Mouse (Mus musculus) lung, postnatal 4 days (tissue): ENCODE measurements around the gene Rpl23a.
"Not testable (repeated sequence)": the region's sequence is repeated elsewhere in the genome, so short reads cannot be mapped to it uniquely, and the experiment has no call there.

Experiments used
- DNase-seq, 2 experiments: peaks; one replicate each; pipeline ENCODE4 v3.0.0; 2021

The Rpl23a gene

DNA sequence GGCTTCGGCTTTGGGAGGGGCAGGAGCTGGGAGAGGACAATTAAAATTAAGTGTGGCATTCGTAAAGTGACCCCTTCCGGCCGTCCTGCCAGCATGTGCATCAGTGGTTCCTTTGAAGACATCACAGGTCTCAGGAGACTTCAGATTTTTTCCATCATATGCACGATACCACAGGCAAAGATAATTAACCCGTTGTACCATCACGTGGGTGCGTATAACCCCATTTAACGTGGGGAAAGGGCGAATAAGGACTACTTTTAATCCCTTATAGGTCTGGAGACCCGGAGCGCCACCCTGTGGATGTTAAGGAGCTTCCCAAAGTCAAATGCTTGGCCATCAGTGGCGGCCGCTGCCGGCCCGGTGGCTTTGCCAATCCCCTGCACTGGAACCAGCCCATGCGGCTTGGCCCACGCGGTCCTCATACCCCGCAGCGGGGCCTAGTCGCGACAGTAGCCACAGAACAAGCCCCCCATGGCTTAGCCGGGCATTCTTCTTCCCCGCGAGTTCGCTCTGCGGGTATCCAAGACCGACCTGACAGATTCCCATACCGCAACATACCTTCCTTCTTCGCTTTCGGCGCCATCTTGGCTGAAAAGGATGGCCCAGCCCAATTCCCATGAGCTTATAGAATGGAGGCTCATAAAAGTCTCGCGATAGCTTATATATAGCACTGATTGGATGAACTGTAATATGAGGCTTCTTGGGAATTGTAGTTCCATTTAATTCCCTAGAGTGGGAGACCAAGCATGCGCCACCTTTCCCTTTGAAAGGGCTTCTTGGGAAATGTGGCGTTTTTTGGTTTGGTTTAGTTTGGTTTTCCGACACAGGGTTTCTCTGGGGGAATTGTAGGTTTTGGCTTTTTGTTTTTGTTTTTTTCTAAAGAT lies at the start of gene Rpl23a:
Gene Rpl23a (minus strand): TSS at position 624 of the 884 bp plus-strand sequence.
- peak; percentile 85 to 86 for DNase-seq

DNA sequence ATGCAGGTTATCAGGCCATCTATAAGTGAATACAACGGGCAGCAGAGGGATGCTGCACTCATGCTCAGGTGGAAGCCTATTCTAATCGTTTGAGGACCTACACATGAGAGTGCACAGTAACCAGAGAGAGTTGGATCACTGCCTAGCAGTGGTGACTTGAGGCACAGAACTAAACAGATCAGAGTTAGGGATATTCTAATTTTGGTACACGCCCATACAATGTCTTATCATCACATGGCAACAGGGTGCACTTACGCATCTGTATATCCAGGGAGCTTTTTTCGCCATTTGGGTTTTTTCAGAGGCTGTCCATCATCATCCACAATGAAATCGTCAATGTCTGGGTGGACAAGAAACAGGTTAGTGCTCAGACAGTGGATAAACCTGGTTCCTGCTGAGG lies 48.1 kb upstream of the Rpl23a start:
- no peak for DNase-seq

DNA sequence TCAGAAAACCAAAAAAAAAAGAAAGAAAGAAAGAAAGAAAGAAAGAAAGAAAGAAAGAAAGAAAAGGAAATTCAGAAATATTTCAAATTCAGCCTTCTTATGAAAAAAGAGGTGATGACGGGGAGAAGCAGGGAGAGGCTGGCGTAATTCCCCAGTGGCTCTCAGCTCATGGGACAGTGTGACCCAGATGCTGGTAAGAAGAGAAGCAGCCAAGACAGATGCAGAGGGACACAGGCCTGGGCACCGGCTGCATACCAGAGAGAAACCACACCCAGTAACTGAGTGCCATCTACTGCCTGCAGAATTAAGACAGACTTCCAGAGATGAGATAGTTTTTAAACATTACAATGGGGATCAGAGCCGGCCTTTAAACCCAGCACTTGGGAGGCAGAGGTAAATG lies 40.2 kb upstream of the Rpl23a start:
- no peak for DNase-seq

DNA sequence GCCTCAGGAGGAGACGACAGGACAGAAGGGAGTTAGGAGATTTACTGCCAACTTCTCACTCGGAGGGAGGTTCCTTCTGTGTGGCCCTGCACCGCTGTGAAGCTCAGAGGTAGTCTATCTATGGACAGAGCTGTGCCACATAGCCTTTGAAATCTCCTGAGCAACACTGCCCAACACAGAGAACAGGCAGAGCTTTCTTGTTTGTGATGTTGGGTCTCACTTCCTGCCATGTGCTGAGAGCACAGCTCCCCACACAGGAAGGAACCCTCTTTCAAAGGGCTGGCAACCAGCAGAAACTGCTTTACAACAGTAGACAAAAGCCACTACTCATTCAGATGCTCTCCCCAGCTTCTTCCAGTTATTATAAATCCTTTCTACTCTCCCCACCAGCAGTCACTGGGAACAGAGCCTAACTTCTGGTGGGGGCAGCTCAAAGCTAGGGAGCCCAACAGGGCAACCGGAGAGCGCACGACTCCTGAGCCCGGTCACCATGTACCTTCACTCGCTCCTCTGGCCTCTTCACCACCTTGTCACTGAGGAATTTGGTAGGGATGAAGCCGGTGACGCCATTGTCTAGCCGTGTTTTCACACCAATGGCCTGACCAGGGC lies 32.4 kb upstream of the Rpl23a start:
- no peak for DNase-seq

DNA sequence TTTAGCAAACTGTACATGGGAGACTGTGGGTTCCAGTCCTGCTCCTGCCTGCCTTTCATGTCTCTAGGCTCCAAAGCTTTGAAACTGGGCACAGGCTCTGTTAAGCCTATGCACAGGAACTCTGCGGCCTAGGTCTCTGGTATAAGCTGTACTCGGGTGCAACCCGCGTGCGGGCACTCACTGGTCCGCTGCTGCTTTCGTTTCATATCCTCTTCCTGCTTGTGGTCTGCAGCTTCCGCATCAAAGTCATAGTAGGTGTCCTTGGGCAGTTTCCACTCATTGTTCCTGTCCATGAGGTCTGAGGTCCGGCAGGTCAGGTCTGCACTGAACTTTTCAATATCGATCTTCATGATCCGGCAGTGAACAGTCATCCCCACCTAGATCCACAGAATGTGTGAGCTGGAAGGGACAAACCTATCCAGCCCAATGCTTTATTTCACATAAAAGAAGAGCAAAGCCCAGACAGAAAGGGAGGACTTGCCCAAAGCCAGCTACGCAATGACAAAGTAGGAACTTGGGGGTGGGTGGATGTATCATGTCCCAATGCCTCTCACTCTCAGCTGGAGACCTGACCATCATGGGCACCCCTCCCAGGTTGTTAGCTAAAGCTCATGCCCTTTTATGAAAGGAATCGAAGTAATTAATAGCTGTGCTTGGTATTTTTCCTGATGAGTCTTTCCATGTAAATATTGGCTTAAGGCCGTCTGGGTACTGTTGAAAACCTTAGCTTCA lies 29.9 kb upstream of the Rpl23a start:
- DNase-seq: peak; percentile 37 to 40

DNA sequence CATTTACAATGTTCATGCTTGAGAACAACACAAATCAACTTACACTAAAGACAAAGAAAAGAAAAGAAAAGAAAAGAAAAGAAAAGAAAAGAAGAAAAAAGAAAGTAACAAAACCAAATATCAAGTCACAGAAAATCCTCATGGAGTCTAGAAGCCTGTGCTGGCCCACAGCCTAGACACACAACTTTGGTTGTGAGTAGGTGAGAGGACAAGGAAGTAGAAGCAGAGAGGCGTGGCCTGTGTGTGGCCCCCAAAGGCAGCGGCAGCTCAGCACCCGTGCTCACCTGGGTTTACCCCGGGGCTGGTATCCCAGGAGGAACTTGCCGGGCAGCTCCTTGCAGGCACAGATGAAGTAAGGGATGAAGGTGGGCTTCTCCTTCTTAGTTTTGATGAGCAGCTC lies 28.1 kb upstream of the Rpl23a start:
- DNase-seq: no peak

DNA sequence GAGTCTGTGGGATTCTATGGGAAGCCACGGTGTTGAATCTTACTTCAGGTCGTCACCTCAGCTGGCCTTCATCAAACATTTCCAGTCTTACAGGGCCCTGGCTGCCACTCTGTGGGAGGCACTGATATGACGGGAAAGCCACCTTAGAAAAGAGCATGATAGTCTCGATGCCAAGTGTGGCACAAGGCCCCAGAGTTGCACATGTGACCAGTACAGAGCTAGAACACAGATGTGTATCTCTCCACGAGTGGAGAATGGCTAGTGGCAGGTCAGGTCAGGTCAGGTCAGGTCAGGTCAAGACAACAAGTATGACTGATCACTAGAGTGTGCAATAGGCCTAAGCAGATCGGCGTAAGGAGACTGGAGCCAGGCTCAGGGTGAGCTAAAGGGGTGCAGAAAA lies 27.2 kb upstream of the Rpl23a start:
- DNase-seq: no peak

DNA sequence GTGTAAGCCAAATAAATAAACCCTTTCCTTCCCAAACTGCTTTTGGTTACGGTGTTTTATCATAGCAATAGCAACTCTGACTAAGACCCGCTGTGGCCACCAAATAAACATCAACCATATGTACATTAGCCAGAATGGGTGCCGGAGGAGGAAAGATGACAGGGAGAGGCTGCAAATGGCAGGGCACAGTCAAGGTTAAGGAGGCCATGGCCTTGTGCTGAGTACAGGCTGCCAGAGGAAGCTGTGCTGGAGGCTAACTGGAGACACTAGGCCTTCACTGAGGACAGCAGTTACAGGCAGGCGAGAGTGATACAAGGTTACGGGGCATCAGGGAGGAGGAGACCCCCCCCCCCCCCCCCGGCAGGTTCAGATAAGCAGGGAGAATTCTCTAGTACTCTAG lies 26.5 kb upstream of the Rpl23a start:
- no peak for DNase-seq

DNA sequence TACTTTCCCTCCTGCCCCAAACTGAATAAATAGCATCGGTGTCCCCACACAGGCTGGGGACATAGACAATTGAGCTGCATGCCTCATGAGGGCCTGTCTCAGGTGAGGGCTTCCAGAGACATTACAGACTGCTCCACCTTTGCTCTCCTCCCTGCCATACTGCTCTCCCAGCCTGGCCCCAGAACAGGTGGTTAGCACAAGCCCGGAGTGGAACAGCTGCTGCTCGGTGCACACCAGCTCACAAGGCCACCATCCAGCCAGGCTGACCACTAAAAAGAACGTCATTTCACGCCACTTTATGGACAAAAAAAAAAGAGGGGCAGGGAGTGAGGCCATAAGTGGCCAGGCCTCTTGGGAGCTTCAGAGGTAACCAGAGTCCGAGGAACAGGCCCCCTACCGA lies 23.8 kb upstream of the Rpl23a start:
- no peak for DNase-seq

DNA sequence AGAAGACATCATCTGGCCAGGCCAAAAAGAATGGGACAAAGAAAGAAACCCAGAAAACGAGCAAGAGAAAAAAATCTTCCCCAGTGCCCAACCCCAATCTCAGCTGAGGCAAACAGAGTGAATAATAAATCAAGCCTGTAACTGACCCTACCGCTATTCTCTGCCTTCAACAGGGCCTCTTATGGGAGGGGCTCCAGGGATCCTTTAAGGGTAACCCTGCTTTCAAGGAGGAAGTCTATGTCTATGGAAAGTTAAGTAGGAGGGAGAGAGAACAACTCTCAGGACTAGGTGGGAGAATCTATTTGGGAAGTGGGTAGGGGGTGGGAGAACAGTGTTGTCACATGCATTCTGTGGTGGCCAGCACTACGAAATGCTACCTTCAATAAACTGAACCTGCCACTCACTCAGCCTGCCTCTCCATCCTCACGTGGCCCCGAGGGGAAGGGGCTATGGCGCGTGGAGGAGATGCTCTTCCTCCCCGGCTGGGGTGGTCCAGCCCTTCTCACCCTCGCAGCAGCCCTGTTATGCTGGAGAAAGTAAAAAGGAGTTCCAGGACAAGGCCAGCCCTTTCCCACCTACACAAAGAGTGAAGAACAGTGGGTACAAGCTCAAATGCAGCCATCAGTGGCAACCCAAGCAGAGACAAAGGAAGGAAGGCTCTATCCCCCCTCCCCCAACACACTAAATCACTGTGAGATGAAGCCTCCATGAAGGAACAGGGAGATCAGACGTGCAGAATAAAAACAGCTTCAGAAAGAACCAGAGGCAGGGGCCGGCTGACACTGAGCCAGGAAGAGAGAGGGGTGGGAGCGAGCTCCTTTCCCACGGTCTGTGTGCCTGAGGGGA lies 22.2 kb upstream of the Rpl23a start:
- DNase-seq: no peak

DNA sequence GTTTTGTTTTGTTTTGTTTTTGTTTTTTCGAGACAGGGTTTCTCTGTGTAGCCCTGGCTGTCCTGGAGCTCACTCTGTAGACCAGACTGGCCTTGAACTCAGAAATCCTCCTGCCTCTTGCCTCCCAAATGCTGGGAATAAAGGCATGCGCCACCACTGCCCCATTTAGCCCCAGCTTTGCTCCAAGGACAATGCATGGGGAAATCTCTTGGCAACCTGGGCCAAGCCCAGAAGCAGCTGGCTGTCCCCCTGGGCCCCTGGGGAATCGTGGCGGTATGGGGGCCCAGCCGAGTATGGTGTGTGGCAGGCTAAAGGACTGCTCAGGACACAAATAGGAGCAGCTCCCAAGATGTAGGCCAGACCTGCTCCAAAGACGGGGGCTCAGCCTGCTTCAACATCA lies 20.9 kb upstream of the Rpl23a start:
- no peak for DNase-seq

DNA sequence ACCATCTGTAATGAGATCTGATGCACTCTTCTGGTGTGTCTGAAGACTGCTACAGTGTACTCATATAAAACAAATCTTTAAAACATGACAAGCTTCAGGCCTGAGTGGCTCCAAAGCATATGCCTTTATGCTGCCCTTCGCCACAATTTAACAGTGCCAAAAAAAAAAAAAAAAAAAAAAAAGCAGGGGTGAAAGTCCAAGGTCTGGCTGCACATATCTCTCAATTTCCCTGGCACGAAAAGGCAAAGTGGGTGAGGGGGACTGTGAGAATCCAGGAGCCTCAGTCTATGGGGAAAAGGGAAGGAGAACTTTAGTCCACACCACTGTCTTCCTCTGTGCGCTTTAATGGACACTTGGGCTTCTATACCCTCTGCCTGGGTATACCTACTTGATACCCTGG lies 19.0 kb upstream of the Rpl23a start:
- no peak for DNase-seq

DNA sequence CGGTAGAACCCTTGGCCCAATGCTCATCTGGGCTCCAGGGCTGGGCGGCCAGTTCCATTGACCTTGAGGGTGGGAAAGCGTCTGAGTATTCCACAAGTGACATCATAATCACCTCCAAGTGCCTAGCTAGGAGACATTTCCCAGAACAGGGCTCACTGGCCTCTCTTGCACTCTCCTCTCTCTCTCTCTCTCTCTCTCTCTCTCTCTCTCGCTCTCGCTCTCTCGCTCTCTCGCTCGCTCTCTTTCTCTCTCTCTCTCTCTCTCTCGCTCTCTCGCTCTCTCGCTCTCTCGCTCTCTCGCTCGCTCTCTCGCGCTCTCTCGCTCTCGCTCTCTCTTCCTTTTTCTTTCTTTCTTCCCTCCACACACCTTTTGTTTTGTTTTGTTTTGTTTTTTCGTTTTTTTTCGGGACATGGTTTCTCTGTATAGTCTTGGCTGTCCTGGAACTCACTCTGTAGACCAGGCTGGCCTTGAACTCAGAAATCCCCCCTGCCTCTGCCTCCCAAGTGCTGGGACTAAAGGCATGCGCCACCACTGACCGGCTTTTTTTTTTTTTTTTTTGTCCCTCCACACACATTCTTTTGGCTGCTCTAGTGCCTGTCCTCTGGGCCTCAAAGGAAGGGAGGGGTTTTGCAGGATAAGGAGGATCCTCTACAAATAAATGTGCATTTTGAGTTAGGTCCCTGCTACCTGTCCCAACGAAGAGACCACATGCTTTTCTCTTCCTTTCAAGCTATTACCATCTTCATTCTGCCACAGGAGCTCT lies 11.9 kb upstream of the Rpl23a start:
- DNase-seq: no peak

DNA sequence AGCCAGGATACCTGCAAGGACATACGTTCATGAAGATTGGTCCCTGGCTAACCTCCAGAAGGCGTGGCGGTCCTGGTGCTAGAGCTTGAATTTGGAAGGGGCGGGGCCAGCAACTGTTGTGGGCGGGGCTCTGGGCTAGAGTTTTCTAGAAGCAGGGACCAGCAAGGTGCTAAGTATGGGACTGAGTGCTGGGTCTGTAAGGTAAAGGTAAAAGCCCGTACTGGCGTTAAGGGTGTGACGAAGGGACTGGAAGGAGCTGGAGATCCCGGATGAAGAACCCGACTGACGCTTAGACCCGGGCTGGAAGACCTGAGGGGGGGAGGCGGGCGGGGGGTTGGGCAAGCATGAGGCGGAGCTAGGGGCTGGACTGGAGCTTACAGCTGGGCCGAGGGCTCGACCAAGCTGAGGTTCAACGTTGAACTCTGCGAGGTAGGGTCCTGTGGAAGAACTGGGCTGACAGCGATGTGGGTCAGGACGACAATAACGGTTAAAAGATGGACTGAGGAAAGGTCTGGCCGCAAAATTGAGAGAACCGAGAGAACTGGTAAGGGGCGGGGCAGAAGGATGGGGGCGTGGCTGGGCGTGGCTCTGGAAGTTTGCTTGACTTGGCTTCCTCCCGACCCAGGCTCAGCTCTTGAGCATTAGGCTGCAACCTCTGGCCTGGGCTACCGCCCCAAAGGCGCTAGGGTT lies 11.2 kb upstream of the Rpl23a start:
- DNase-seq: peak; percentile 86 to 88

DNA sequence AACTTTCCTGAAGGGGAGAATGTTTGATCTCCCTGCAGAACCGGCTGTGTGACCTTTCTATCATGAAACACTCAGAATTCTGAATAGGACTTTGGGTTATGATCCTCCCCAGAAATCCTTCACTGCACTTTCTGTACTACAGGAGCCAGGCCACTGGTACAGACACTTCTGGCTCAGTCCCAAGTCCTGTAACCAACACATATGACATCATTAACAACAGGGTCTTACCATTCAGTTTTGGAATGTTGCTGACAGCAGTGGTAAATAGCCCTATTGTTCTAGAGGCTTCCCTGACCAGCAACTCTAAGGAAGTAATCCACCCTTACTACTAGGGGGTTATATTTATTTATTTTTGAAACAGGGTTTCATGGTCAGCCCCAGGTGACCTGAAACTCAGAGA lies 9.7 kb upstream of the Rpl23a start, which contains the start of gene Proca1:
Gene Proca1 (plus strand): TSS at position 280 of the 400 bp plus-strand sequence.
- no peak for DNase-seq

DNA sequence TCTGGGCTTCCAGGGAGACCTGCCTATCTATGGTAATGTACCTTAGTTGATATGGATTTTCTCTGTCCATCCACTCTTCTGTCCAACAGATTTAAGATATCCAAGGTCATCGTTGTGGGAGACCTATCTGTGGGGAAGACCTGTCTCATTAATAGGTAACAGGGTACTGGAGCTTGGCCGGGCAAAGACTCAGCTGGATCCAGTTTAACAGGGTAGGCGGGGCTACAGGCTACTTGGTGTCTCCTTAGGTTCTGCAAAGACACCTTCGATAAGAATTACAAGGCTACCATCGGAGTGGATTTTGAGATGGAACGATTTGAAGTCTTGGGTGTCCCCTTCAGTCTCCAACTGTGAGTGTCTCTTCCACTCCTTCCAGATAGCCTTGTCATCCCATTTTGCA lies 6.7 kb upstream of the Rpl23a start:
- no peak for DNase-seq

DNA sequence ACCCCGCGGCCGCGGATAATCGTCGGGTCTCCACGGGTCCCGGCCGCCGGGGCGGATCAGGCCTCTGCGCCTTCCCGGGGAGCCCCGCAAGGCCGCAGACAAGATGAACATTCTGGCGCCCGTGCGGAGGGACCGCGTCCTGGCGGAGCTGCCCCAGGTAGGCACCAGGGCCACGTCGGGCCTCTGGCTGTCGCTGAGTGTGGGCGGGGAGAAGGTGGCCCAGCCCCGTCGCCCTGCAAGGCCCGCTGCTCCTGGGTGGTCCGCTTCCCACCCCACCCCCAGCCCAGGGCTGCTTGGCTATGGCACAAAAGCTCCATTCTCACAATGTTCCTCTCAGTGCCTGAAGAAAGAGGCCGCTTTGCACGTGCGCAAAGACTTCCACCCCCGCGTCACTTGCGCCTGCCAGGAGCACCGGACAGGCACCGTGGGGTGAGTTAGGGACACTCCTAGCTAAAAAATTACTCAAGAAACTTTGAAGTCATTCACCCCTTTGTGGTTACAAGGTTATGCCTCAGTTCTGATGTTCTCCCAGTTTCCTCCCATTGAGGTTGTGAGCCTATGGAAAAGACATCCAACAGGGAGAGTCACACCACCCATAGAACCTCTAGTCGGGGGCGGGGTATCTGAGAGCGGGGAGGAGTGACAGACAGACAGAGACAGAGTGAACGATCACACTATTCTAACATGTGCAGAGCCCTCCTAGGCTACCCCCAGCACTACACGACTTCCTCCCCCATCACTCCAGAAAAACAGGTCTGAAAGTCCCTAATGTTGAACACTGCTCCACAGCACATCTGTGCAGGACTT lies 6.1 kb upstream of the Rpl23a start:
- DNase-seq: peak; percentile 84 to 90

DNA sequence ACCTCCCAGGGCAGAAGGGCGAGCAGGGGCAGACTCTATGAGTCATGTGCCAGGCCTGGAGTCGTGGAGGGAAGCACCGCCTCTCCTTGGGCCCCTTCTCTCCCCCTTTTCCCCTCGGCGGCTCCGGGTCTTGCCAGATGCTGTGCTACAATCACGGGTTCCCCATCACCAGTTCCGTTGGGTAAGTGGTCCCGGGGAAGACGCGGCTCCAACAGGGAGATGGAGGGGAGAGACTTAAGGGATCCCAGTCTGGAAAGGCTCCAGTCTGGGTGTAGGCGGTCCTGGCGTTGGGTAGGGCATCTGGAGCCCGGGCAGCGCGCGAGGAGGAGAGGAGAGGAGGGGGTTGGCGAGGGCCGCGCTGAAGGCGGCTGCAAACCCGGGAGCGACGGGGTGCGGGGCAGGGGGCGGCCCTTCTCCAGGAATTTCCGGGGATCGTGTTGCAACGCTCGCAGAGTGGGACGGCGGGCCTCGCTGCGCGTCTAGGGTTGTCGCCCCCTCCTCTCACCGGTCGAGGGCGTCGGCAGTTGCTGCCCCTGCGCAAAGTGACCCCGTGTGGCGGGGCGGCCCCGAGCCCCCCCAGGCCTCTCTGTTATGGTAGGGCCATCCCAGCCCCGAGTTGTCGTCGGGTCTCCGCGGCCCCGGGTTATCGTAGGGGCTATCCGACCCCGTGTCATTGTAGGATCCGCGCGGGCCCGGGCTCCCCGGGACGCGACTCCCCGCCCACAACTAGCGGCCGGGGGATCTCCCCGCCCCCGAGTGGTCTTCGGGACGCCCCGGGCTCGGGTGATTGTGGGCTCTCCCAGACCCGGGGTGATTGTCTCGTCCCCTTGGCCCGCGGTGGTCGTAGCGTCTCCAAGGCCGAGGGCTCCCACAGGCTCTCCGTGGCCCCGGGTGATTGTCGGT lies 5.2 kb upstream of the Rpl23a start, which contains the start of gene Rab34:
Gene Rab34 (plus strand): TSS at position 100 of the 903 bp plus-strand sequence.
- peak; percentile 87 to 92 for DNase-seq

DNA sequence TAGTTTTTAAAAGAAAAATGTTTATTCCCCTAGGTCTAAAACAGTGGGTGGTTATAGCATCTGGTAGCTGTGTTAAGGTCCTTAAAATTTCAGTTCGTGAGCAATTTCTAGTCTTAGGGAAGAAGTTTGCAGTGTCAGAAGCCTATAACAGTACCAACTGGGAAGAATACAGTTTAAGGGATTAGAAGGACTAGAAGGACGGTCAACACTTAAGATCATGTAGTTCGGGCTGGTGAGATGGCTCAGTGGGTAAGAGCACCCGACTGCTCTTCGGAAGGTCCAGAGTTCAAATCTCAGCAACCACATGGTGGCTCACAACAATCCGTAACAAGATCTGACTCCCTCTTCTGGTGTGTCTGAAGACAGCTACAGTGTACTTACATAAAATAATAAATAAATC lies 1.3 kb upstream of the Rpl23a start:
- DNase-seq: not testable (repeated sequence)
